Mouse (Mus musculus): ENCODE results near the gene Smarcc1. TPM values are rescaled to one million over a fixed set of nuclear protein-coding genes. Genes with fewer than 3 reads are reported as not detected.

Smarcc1 gene
- polyA plus RNA-seq, 1 experiment from 2014 or later, result 92.4 TPM

DNA sequence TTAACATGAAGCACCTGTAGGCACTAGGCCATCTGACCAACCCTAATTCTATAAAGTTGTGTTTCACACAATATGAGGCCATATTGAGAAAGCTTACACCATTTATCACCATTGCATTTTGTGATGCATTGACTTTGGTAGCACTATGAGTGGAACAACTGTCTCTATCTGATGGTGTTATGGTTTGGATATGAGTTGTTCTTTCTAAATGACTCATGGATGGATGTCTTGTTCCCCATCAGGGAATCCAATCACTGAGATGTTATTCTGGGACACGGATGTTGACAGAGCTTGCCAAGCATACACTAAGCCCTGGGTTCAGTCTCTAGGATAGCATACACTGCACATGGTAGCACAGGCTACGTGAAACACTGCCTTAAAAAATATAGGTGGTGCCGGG lies 154.8 kb downstream of the Smarcc1 start:
- 99% methylated on average over 3 of the region's 3 CpGs for WGBS
- H3K27me3 ChIP-seq, result no peaks in the 10 kb centered on the region

DNA sequence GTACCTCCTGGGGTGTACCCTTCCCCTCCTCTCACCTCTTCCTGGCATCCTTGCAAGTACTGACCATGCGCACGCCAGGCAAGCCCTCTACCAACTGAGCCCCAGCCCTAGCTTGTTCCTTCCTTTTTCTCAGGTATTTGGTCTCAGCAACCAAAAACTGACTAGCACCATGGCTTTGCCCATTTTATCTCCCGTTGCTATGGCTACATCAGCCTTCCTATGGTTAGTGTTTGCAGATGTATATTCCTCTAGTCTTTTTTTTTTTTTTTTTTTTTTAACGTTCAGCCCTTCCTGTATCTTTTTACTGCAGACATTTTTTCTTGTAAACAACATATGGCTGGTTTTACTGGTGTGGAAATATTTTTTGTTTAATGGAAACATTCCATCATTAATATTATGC lies 156.0 kb downstream of the Smarcc1 start:
- Histone ChIP-seq H3K4me2 (no peak overlapping the region), H3K9ac (no peak overlapping the region), H3K4me3 (no peak overlapping the region), H3K4me1 (replicated peaks) (no peaks in the 10 kb centered on the region), H3K36me3 (no peaks in the 10 kb centered on the region), H3K27ac (replicated peaks) (no peak overlapping the region), H3K9me3 (no peaks in the 10 kb centered on the region), H3K27me3 (no peaks in the 10 kb centered on the region)
- WGBS, result 82% methylated on average over 4 of the region's 4 CpGs
- no peak for ATAC-seq (ENCODE audit: low FRiP score, low read depth)

More for the DNA sequence above, 154.8 kb downstream of the Smarcc1 start:
- Histone ChIP-seq H3K36me3 (no peaks in the 10 kb centered on the region), H3K27ac (replicated peaks) (no peak overlapping the region), H3K9me3 (no peaks in the 10 kb centered on the region), H3K4me1 (replicated peaks) (no peaks in the 10 kb centered on the region), H3K4me3 (no peak overlapping the region), H3K9ac (no peak overlapping the region), H3K4me2 (no peak overlapping the region)
- no peak for ATAC-seq (ENCODE audit: low FRiP score, low read depth)

DNA sequence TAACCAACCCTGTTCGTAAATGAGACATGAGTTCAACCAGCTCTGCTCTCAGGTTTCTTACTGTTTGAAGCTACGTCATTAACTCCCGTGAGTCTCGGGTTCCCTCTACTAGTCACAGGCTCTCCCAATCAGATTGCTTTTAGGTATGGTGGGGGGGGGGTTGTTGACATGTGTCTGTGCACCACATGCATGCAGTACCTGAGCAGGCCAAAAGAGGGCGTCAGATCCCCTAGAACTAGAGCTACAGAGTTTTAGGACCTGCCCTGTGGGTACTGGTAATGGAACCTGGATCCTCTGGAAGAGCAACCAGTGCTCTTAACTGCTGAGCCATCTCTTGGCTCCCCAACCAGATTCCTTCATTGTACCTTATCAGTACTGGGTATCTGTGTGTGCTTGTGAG lies 158.4 kb downstream of the Smarcc1 start:
- ATAC-seq (ENCODE audit: low FRiP score, low read depth), result no peak

DNA sequence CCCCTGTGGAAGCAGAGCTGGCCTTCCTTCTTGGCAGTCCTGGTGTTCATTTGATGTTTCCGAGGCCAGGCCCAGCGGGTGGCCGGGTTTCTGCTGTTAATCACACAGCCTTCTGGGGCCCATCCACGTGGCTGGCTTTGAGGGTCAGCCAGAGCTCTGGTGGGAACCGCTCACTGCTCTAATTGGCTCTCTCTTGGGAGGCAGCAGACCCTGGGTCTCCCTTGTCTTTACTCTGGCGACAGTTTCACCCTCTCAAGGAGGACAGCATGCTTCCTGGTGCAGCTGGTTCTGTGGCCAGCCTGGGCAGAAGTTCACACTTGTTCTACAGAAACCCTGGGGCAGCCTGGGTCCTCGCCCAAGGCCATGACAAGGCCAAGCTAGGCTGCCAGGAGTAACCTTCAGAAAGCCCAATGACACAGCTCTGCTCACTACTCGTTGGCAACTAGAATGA lies 159.9 kb downstream of the Smarcc1 start:
- ATAC-seq (ENCODE audit: low FRiP score, low read depth), result no peak
- WGBS, result 55% methylated on average over 8 of the region's 8 CpGs
- Histone ChIP-seq H3K9me3 (no peaks in the 10 kb centered on the region), H3K27me3 (no peaks in the 10 kb centered on the region), H3K4me3 (no peak overlapping the region), H3K4me2 (no peak overlapping the region), H3K9ac (no peak overlapping the region), H3K36me3 (no peaks in the 10 kb centered on the region), H3K4me1 (replicated peaks) (no peaks in the 10 kb centered on the region), H3K27ac (replicated peaks) (no peak overlapping the region)

More for the DNA sequence above, 158.4 kb downstream of the Smarcc1 start:
- no peak overlapping the region for H3K4me3 ChIP-seq
- H3K4me1 ChIP-seq (replicated peaks), result no peaks in the 10 kb centered on the region
- no peaks in the 10 kb centered on the region for H3K9me3 ChIP-seq
- 81% methylated on average over 5 of the region's 5 CpGs for WGBS
- no peaks in the 10 kb centered on the region for H3K36me3 ChIP-seq
- H3K27ac ChIP-seq (replicated peaks), result no peak overlapping the region
- H3K9ac ChIP-seq, result no peak overlapping the region
- H3K27me3 ChIP-seq, result no peaks in the 10 kb centered on the region
- no peak overlapping the region for H3K4me2 ChIP-seq

GRCm38 (mm10) chr9:110284075-110284697 lies 166.7 kb downstream of the Smarcc1 start:
- H3K27me3 ChIP-seq, result no peaks in the 10 kb centered on the region
- no peak for ATAC-seq (ENCODE audit: low FRiP score, low read depth)
- H3K4me1 ChIP-seq (replicated peaks), result peaks cover 6% of the 10 kb centered on the region
- 93% methylated on average over 10 of the region's 10 CpGs for WGBS
- no peak overlapping the region for H3K27ac ChIP-seq (replicated peaks)
- no peak overlapping the region for H3K9ac ChIP-seq
- H3K4me3 ChIP-seq, result no peak overlapping the region
- H3K36me3 ChIP-seq, result no peaks in the 10 kb centered on the region
- H3K4me2 ChIP-seq, result no peak overlapping the region
- H3K9me3 ChIP-seq, result no peaks in the 10 kb centered on the region

- H3K27ac ChIP-seq (replicated peaks), result peak overlapping the region; percentile 67
- no peaks in the 10 kb centered on the region for H3K9me3 ChIP-seq
- peaks cover 6% of the 10 kb centered on the region for H3K4me1 ChIP-seq (replicated peaks)
- H3K27me3 ChIP-seq, result no peaks in the 10 kb centered on the region
- H3K9ac ChIP-seq, result no peak overlapping the region
- peak; percentile 86 for ATAC-seq (ENCODE audit: low FRiP score, low read depth)
- no peaks in the 10 kb centered on the region for H3K36me3 ChIP-seq
- no peak overlapping the region for H3K4me2 ChIP-seq
- H3K4me3 ChIP-seq, result no peak overlapping the region
- WGBS, result 48% methylated on average over 7 of the region's 7 CpGs
Measured at GRCm38 (mm10) chr9:110287321-110287924, 169.9 kb downstream of the Smarcc1 start.

Small RNAs within 50 kb of the gene (microRNA-seq; reads per million reads assigned to microRNA genes)
- 118 reads per million, percentile 54 among the genes with 10 or more reads in this experiment for gene Mir6236

Other genes with a start within 250 kb of the Smarcc1 start
- gene Cdc25a, start 242.1 kb upstream of the Smarcc1 start, polyA plus RNA-seq (2015; fragmentation: Nextera tagmentation; extraction: Ambion mirVana), result 12.9 and 14.0 TPM in 2 replicates
- gene Map4, start 186.2 kb upstream of the Smarcc1 start, polyA plus RNA-seq (2015; fragmentation: Nextera tagmentation; extraction: Ambion mirVana), result 181 and 201 TPM in 2 replicates
- 168 and 179 TPM in 2 replicates for gene Dhx30, start 122 bp downstream of the Smarcc1 start, polyA plus RNA-seq (2015; fragmentation: Nextera tagmentation; extraction: Ambion mirVana)
- 181 and 199 TPM in 2 replicates for gene Cspg5, start 126.1 kb downstream of the Smarcc1 start, polyA plus RNA-seq (2015; fragmentation: Nextera tagmentation; extraction: Ambion mirVana)
- 41.8 and 42.1 TPM in 2 replicates for gene Elp6, start 187.5 kb downstream of the Smarcc1 start, polyA plus RNA-seq (2015; fragmentation: Nextera tagmentation; extraction: Ambion mirVana)
- 60.6 and 63.3 TPM in 2 replicates for gene Scap, start 215.6 kb downstream of the Smarcc1 start, polyA plus RNA-seq (2015; fragmentation: Nextera tagmentation; extraction: Ambion mirVana)